Mouse (Mus musculus) G1E (cell line): Measurements from ENCODE around the gene Rell1.

ENCODE experiments used
- CTCF ChIP-seq: IDR thresholded peaks from 2 replicates; pipeline ENCODE4 v1.5.1; 2012; ENCODE audit warnings: low read depth, low read length, inconsistent platforms, mixed read lengths
- GATA1 ChIP-seq: IDR thresholded peaks from 2 replicates; pipeline ENCODE4 v1.6.1; 2012; ENCODE audit warnings: borderline replicate concordance, low read length, inconsistent platforms, mixed read lengths
- POLR2AphosphoS5 ChIP-seq: IDR thresholded peaks from 2 replicates; pipeline ENCODE4 v1.6.1; 2012; ENCODE audit warnings: low read depth, low read length, inconsistent platforms; ENCODE audit not compliant: insufficient replicate concordance

DNA sequence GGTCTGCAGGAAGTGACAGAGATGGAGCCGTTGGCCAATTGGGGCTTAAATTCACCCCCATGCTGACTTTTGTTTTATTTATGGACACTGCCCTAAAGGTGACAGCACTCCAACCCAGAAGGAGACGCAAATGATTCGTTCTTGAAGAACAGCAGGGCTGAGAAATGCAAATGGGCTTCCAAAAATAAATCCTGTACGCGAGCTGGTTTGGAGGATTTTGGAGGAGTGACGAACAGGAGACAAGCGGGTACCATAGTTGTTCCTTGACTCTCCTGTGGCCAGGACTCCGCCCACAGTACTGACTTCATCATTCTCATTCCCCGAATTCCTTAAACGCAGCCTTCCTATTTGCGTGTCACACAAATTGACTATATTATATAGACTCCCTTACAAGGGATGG is 12.3 kb downstream of the Rell1 start:
- TF ChIP-seq CTCF (no peak), GATA1 (no peak), POLR2AphosphoS5 (no peak)
